Mouse (Mus musculus) v-Abl transformed pro-B cells (cell line): Measurements from ENCODE around the gene Tmem11.

ENCODE experiments used
- in situ Hi-C, 2 experiments: fragments of 400-800 bp; cut with MboI; formaldehyde crosslinking; loops; one replicate each; pipeline ENCODE4 v1.15.1; 2025; ENCODE audit not compliant: unreplicated experiment in 2 of 2

Tmem11 gene

DNA sequence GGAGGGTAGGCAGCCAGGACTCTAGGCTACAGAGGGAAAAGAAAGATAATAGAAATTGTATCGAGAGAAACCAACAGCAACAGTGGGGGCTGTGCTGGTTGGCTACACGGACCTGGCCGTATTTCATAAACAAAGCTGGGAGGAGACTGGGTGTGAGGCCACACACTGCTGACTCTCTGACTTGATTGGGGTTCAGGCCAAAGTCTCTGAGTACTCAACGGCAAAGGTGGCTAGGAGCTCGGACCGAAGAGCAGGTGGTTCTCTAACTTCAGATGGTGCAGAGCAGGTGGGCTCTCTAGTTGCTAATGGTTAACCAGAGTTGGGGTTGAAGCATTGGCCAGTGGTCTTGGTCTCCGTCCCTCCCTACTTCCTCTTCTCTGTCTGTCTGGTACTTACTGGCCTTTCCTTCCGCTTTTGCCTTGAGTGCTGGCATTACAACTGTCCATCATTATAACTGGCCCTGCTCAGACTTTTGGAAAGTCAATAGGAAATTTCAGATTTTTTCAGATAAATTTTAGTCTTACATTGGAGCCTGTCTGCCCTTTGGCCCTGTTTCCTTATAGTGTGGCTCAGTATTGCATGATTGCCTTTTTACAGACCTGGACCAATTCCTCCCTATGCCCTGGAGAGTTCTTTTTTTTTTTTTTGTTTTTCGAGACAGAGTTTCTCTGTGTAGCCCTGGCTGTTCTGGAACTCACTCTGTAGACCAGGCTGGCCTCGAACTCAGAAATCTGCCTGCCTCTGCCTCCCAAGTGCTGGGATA, 41.2 kb downstream of the Tmem11 start:
- in situ Hi-C loops, result loop anchor here in 1 of 2 experiments (25.0 kb wide), 1 partner anchor 276 kb away; no protein-coding TSS in a partner anchor

DNA sequence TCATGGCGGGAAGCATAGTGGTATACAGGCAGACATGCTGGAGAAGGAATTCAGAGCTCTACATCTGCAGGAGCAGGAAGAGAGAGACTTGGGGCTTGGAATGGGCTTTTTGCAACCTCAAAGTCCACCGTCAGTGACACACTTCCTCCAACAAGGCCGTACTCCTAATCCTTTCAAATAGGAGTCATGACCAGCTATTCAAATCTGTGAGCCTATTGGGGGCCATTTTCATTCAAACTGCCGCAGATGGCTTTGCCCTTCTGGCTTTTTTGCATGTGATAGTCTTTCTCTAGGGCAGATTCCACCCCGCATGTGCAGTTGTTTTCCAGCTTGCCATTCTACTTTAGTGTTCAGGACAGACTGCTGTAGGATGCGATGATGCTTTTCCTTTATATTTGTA, 42.2 kb downstream of the Tmem11 start:
- in situ Hi-C loops, result loop anchor here in 1 of 2 experiments (25.0 kb wide), 1 partner anchor 275 kb away; no protein-coding TSS in a partner anchor

DNA sequence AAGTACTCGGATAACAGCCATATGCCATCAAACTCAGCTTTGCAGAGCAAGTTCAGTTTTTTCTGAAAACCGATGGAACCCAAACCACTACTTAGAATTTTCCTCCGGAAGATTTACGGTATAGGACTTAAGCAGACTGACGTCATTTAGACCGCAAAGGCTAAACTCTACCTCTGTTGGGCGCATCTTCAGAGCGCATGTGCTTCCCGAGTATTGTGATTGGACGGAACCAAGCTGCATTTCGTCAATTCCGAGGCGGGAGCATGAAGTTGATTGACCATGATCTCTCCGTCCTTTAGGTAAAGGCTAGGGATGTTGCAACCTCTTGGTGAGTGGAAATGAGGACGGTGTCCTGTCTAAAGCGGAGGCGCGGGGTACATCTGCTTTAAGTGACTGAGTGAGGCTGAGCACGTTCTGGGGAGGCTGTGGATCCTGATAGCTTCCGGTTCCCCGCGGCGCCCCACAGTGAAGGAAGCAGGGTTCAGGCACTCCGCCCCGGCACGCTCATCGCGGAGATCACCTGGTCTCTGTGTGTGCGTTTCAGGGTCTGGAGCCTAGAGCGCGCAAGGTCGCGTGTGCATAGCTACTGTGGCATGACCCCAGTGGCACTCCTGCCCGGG, 48.5 kb downstream of the Tmem11 start, which contains the start of gene Dhrs7b:
Gene Dhrs7b (plus strand): TSS at position 199 of the 620 bp plus-strand sequence.
- in situ Hi-C loops, result loop anchor here in 1 of 2 experiments (25.0 kb wide), 1 partner anchor 268 kb away; no protein-coding TSS in a partner anchor

DNA sequence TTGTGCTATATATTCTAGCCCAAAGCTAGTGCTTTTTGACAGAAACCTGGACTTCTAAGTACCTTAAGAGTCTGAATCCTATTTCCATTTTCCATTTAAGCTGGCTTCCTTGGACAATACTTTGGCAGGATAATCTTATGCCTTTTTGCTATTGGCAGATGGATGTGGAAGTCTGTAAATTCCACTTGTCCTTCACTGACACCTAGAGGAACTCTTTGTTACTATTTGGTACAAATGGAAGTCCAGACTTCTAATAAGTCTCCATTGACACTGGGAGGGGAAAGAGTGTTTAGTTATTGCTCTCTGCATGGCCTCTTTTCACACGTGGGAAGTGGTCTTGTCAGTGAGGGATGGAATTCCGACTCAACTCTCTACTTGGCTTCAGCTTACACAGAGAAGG, 50.2 kb downstream of the Tmem11 start:
- in situ Hi-C loops, result loop anchor here (5.0 to 25.0 kb wide), 3 partner anchors 92 to 267 kb away; partner anchors contain the start of gene Llgl1 (in 2 of the 2)

DNA sequence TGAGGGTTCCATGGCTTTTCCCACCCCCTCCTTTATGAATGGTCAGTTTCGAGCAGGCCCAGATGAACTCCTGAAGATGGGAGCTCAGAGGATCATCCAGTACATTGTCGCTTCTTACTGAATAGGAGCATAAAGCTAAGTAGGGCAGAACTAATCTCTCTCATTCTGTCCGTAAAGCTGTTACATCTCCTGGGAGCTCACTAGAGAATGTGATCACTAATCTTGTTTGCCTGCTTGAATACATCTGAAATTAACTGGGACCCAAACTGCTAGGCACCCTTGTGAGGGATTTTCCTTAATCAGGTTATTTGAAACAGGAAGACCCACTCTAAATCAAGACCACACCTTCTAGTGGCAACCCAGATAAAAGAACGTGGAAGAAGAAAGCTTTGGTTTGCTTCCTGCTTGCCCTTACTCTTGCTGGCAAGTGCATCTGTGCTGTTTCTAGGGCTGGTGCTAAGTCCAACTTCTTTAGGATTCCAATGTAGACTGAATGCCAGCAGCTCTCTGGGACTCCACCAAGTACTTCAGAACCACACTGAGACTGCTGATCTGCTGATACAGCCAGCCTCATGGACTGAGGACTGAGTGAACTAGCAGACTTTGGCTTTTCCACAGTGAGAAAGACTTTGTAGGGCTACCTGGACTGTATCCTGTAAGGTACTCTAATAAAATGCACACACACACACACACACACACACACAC, 51.7 kb downstream of the Tmem11 start:
- in situ Hi-C loops, result loop anchor here (5.0 to 25.0 kb wide), 3 partner anchors 90 to 265 kb away; partner anchors contain the start of gene Llgl1 (in 2 of the 2)

DNA sequence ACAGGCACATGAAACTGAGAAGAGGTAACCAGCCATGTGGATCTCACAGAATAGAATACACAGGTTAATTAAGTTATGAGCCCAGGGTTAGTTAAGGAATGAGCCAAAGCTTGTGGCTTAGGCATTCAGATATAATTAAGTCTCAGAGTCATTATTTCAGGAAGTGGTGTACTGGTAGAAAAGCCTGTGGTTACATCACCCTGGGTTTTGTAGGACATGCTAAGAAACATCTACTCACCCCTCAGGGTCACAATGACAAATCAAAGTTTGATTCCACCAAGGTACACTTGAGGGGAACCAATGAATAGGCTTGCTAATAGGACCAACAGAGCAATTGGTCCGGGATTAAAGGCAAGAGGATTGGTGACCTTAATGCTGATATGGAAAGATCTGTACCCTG, 52.4 kb downstream of the Tmem11 start:
- in situ Hi-C loops, result loop anchor here (5.0 to 25.0 kb wide), 3 partner anchors 89 to 264 kb away; partner anchors contain the start of gene Llgl1 (in 2 of the 2)

DNA sequence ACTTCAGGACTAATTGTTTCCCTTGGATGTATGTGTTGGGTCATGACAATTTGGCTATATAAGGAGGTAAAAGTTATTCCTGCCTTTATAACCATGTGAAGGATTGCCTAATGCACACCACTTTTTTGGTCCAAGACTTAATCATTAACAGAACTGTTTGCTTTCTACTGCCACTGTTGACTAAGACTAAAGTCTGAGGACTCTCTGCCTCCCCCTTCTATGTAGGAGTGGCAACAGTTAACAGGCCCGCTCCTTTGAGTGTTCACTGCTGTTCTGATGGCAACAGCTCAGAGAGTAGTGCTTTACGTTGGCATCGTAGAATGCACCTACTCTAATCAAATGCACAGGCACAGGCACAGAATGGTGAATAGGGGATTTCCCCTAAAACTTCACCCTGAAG, 53.9 kb downstream of the Tmem11 start:
- in situ Hi-C loops, result loop anchor here (5.0 to 25.0 kb wide), 3 partner anchors 88 to 263 kb away; partner anchors contain the start of gene Llgl1 (in 2 of the 2)

DNA sequence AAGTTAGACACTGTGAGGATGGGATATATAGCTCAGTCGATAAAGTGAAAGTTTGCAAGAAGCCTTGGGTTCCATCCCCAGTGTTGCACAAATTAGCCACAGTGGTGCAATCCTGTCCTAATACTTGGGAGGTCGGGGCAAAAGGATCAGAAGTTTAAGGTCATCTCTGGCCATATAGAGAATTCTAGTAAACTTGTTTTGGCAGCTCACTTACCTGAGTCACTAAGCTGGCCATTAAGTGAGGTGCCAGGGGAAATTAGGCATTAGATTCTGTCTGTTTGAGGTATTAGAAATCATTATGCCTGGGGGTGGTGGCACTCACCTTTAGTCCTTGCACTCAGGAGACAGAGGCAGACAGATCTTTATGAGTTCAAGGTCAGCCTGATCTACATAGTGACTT, 55.3 kb downstream of the Tmem11 start:
- in situ Hi-C loops, result no loop called here

DNA sequence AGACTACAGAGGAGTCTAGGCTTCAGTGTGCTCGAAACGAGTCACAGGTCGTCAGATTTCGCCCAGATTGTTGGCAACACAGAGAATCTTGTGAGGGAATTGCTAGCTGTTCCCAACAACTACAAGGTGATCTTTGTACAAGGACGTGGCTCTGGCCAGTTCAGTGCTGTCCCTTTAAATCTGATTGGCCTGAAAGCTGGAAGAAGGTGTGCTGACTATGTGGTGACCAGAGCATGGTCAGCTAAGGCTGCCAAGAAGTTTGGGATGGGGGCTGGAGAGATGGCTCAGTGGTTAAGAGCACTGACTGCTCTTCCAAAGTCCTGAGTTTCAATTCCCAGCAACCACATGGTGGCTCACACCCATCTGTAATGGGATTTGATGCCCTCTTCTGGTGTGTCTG, 62.7 kb downstream of the Tmem11 start:
- in situ Hi-C loops, result no loop called here
